Mouse (Mus musculus): Measurements from ENCODE around the gene Syt1.
A peak's percentile ranks its signal among the peaks of the same experiment; 100 is the strongest.

Syt1 gene

DNA sequence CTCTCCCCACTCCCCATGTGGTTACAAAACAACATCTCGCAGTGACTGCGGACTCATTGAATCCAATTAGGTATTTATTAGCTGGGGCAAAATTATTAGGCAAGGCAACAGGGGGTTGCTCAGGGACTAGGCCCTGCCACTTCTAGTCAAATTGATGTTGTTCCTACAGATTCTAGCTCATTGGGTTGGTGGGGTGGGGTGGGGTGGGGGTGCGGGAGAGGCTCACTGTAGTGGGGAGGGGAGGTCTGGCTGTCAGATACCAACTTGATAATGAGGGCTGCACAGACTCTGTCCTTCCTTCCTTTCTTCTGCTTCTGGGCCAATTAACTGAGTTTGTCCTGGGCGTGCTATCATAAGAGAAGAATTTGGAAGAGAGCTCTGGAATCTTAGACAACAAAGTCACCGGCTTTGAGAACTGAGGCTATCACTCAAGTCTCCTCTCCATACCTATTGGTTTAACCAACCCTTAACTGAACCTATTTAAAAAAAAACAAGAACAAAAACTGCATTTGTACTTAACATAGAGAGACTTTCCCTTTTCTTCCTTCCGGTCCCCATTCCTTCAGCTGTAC is 441.1 kb downstream of the Syt1 start:
- DNase-seq = no peak

DNA sequence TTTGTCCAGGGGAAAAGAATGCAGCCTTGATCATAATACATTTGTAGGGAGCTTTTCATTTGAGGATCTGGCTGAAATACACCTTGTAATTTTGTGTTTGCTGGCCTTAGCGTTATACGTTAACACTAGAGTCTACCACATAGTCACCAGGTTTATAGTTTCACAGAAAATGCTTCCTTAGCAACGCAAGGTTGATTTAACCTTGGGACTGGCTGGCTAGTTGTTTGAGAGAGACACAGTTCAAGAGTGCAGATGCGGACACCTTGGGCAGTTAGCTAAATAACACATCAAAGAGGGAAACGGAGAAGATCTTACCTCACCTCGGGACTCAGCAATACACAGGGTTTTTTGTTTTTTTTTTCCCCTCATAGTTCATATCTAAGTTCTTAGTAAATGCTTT is 441.9 kb downstream of the Syt1 start:
- peak; percentile 34 to 62 for DNase-seq

DNA sequence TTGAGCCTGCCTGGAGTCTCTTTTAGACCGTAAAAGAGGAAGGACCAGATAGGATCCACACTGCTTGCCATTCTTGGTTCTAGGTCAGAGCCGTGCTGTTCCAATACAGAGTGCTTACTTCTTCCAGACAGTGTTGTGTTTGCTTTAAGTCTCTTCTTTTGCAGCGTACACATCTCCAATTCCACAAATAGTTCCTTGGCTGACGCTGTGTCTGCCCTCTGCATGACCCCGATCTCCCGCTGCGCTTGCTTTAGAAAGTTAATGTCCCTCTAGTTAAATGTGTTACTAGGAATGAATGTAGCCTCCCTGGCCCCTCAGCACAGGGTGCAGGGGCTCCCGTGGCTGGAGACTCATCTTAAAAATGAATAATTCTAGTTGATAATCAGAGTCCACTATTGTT is 442.6 kb downstream of the Syt1 start:
- DNase-seq = peak; percentile 81 to 87

DNA sequence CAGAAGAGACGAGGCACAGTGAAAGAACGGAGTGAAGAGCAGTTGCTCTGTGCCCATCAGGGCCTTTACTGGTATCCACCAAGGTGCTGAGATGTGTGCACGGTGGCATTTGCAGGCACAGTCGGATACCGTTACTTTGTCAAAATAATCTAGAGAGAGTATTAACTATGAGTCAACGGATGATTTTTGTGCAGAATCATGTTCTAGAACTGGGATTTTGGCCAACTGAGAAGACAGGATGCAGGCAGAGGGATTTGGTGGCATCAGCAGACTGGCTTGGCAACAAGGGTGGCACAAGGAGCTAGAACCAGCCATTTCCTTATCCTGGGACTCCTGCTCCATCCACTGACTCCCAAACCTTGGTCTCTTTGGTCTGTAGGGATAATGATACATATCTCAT is 443.3 kb downstream of the Syt1 start:
- no peak for DNase-seq

DNA sequence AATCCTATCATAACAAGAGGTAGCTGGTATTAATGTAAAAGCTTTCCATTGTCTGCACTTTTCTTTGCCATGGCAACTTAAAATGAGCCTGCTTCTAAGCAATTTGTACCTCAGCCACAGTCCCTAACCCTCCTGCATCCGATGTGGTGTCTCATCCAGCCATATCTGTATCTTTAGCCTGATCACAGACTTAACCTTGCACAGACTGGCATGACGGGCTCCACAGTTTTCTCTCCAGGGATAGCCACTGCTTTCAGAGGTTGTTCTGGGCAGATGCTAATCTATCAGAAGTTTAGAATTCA is 451.2 kb downstream of the Syt1 start:
- DNase-seq = no peak

DNA sequence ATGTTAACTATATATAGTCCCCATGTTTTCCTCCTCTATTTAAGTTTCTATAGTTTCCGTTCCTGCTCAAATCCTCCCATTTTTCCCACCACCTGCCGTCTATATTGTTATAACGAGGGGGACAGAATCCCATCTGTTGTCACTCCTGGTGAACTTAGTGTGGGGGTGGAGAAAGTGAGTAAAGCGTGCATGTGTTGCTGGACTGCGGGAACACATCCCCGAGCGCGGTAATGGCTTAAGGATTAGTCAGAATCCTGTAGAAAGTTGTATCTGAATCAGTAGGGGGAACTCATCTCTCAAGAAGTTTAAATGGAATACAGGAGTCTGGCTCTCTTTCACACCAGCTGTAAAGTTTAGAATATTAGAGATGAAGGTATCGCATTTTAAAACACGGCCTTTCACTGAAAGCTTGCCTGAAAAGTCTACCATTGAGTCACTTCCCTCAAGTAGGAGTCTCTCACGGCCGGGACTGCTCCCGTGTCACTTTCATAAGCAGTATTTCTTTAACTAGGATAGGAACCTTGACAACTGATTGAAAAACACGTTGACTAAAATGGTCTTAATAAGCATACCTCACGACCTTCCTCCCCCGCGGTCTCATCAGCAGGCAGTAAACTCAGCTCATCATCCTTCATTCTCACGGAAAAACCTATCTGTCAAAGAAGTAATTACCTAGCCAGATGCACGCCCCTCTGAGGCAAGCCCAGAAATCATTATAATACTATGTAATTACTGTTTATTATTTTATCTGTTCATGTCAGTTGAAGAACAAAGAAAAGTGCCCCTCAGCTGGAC is 451.8 kb downstream of the Syt1 start:
- no peak for DNase-seq

DNA sequence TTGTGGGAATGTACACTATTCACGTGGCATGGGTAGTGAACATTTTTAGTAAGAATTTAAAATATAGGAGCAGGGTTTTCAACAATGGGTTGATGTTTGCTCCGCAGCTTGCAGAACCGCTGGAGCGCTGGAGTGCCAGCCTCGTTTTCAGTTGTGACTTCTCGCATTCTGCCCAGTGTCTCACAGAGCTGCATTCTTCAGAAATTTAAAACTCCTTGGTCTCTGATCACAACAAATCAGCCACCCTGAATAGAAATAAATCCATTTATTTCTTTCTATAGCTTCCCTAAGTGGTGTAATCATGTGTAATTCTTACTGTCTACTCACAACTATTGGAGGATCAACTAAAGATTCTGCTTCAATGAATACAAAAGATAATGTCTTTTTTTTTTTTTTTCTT is 458.2 kb downstream of the Syt1 start:
- DNase-seq = no peak

DNA sequence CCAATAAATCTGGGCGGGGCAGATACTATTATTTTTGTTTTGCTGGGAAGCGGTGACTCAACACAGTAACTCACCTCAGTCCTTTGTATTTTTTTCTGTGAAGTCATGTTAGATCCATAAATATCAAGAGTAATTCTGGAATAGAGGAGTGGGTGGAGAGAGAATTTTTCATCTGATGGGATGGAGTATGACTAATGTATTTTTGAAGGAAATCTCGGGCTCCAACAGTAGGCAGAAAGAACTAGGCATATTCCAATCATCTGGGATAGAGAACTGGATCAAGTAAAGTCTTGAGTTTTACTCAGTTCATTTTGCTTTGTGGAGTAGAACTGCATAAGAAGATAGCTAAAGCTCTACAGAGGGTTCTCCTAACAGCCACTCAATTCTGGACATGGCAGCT is 465.1 kb downstream of the Syt1 start:
- DNase-seq = no peak

DNA sequence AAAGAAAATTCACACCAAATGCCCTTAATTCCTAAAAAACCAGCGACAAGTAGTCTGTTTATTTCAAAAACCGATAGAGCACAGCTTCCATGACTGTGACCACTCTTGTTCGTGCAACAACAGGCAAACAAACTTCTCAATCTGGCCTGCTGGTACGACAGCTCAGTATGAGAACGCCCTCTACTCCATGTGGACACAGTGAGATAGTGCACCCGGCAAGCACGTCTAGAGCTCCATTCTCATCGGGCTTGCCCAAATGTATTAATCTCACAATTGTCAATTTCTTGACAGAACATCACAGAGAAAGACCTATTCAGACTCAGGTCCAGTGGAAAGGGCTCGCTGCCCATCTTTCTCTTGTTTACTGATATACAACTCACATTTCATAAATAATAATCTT is 469.2 kb downstream of the Syt1 start:
- no peak for DNase-seq

DNA sequence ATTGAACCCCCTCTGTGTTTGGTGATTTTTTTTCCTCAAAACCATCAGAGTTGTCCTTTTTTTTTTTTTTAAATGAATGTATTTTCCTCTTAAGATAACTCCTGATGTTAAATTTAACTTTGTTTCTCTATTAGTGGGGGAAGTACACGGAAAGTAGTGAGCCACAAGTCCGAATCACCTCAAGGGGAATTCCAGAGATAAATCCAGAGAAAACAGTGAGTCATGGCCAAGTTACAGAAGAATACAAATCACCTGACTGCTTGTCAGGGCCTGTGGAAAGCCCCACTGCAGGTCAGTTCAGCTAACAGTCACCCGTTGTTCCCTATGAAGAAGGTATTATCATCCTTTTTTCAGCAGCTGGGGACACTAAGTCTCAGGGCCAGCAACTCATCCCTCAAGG is 472.2 kb downstream of the Syt1 start:
- DNase-seq = no peak

DNA sequence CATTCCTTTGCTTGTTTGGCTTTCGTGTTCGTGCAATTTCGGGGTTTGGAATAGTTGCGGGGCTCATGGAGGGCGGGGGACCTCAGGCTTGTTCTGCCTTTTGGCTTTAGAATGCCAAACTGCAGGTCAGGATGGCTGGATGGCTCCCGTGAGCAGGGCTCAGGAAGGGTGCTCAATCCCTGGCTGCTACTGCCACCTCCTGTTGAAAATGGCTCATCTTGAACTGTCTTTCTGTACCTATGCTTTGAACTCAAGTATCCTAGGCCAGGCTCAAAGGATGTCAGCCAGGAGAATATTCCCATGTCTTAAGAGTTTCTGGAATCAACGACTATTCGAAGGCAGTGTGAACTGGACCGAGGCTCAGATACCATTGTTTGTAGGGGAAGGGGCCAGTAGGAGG is 473.1 kb downstream of the Syt1 start:
- DNase-seq = peak; percentile 68 to 81

DNA sequence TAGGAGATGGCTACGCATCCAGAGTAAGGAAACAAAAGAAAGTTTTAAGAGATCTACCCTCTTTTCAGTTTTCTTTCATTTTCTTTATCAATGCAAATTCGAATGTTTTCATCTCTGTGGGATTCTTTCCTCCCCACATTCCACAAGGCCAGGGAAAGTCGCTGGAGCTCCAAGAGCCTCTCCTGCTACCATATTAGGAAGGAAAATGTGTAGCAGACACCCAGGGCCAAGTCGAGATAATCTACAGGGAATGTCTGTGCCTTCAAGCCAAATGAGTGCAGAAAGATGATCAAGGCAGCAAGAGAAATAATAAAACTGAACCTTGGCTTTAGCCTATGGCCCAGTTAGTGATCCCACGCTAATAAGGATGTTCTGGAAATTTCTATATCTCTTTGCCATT is 474.9 kb downstream of the Syt1 start:
- no peak for DNase-seq

DNA sequence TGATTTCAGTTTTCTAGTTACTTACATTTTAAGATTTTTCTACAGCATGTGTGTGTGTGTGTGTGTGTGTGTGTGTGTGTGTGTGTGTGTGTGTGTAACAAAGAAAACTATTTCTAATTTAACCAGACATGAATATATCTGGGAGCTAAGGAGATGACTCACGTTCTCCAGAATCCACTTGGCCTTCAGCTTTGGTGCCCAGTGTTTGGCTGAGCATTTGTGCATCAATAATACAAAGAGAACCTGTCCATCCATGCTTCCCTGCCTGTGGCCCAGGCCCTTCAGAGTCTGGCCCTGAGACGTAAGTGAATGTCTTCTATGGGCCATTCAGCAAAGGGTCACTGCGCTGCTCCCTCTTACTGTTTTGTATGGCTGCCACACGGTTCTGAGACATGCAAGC is 476.7 kb downstream of the Syt1 start:
- no peak for DNase-seq

DNA sequence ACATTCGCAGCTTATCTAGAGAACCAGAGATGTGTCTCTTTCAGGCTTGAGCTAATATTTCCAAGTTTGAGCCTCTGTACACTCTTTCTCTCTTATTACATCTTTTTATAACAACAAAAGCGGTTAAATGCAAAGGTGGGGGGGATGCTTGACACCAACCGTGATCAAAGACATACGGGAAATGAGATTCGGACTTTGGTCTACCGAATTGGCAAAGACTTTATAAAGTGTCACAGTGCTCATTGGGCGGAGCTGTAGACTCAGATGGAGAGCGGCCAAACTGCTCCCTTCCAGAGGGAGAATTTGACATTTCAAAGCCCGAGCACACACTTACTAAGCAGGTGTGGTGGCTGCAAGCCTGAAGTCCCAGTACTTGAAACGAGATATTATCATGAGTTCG is 477.9 kb downstream of the Syt1 start:
- DNase-seq = peak in 1 of 2 experiments; percentile 14

DNA sequence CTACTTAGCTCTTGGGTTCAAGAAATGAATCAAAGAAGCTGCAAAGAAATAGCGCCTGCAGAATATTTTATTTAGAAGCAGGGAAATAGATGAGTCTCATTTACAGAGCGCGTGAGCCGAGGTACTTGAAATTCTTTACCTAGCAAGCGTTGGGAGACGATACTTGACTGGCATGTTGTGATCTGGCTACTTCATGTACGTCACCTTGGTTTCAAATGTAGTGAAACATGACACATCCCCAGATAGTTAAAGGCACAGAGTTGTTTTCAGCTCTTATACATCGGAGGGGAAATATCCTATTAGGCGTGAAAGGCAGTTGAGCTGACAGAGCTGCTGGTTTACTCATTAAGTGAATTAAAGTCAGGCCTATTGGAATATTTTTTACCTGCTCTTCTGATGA is 478.5 kb downstream of the Syt1 start:
- DNase-seq = no peak

DNA sequence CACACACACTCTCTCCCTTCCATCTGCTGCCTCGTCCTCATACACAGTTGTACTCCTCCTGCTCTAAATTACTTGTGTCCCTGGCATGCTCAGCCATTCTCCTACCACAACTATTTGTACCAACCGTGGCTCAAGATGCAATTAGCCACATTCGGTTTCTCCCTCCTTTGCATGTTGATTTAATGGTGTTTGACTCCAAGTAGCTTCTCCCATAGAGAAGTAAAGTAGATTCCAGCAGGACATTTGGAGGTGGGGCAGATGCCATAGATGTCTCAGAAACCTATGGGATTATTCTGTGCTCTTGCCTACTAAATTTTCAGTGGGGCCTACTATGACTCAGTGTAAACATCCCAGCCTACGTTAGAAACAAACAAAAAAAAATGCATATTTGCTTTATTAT is 479.1 kb downstream of the Syt1 start:
- no peak for DNase-seq

DNA sequence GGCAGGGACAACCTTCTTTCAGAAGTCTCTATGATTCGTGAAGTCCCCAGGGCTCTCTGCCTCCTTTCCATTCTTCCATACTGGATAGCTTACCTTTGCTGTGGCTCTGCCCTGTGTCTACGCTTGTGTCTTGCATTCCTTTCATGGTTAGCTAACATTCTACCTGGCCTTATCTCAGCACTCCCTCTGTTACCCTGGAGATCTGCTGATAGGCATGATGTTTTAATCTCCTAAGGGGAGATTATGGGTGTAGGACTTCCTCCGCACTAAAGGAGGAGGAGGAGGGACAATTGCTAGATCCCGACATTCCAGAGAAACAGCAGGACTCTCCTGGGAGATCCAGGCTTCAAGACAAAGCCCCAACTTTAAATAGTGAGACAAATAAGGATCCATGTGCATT is 479.7 kb downstream of the Syt1 start:
- DNase-seq = no peak

DNA sequence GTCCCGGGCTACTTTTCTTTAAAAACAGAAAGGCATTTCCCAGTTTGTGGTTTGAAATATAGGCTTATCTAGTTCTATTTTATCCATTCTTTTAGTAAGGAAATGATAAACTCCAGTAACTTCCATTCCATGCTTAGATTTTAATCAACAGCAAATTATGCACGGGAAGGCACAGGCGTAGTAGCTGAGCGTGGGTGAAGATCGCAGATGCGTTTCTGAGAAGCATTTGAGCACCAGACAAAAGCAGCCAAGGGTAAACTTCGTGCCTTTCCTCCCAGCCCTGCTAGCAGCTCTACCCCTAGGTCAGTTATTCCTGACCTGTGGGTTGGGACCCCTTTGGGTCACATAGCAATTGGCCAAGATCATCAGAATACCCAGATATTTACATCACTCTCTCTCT is 482.4 kb downstream of the Syt1 start:
- DNase-seq = no peak

DNA sequence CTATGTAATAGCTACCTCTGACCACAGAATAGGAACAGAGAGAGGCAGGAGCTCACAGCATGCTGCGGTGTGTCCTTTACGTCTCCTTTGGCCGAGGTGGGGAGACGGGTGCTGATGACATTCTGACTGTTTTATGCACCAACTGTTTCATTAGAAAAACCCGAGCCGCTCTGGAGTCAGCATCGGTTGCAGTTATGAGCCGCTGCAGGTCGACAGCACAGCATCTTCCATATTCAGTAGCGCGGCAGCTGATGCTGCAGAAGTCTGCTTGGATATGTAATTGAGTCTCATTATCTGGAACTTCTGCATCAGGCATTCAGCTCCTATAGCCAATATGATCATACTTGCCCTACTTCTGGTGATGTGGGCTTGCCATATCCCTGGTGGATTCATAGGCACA is 485.3 kb downstream of the Syt1 start:
- no peak for DNase-seq

DNA sequence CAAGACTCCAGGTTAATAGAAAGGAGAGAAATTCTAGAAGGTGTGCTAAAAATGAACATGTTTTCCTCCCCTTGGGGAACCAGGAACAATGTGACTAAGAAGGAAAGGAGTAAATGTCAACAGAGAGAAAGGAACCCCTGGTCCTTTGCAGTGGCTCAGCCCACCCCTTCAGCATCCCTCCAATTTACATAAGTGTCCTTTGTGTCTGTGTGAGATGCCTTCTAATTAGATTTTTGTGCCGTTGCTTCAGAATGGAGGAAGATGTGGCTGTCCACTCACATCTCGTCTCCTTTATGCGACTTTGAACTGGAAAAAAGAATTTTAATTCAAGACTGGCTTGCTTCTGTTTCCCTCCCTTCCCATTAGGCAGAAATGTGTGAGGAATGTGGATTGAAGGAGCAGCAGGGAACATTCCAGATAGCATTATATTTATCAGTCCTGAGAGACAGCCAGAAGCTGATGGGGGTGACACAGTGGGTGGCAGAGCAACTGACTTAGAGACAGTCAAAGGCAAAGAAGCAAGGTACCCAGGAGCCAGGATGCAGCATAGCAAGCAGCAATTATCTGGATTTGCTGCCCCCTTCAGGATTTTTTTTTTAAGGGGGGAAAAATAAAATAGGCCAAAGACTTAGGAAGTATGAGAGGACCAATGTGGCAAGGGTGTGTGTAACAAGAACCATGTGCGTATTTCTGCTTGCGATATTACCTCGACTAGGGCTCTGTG is 486.3 kb downstream of the Syt1 start:
- DNase-seq = peak in 1 of 2 experiments; percentile 21

DNA sequence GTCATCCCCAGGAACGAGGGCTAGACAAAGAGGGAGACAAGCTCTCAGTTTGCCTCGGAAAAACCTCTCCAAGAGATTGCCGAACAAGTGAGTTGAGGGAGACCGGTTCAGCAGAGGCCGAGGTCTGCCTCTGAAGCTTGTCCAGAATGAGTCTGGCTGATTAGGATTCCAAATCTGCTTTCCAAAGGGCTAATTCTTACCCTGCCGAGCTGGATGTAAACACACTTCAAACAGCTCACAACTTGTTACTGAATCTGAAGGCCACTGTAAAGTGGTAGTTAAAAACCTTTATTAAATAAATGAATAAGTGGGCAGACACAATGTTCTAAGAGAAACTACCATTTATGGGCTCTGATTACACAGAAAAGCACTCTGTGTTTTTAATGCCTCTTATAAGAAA is 491.6 kb downstream of the Syt1 start:
- DNase-seq = no peak

DNA sequence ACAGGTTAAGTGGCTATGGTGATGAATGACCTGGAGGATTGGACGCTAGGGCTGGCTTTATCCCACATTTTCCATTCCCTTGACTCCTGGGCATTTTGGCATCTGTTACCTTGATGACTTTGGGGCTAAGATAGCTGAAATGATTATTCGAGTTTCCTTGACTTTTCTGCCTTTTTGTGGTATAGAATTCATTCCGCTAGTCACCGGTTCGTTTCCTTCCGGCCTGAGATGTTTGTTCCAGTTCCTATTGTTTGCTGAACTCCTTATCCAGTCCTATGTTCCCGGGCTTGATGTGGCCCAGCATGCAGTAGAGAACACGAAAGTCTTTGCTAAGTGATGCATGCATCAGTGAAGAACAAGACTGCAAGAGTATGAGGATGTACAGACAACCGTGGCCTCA is 493.7 kb downstream of the Syt1 start:
- no peak for DNase-seq

DNA sequence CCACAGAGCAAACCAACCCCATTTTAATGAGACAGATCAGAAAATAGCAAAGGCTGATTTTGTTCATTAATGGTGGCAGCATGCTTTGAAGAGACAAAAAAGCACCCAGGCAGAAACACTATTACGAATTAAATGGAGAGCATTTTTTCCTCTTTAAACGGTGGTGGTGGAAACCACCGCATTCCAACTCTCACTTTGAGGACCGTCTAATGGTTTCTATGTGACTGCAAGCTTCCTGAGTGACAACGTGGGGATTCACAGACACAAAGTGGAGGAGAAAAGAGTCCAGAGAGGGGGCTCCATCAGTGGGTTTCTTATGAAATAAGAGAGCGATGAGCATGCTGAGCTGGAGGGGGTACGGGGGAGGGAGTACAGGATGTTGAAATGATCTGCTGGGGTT is 496.1 kb downstream of the Syt1 start:
- no peak for DNase-seq

DNA sequence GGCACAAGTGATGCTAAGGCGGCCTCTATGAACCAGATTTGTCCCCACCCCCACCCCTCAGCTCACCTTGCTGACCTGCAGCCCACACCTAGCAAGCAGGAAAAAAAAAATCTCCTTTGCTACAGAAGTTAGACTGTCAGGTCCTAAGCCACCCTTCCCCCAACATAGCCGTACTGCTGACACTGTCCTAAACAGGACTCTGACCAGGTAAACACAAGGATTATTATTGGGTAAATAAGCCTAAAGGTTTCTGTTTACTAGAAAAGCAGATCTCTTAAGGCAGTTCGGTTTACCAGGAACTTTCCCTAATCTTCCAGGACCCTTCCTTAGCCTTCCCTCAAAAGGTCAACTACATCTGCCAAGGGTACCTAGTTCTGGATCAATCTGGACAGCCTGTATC is 501.2 kb downstream of the Syt1 start:
- no peak for DNase-seq

DNA sequence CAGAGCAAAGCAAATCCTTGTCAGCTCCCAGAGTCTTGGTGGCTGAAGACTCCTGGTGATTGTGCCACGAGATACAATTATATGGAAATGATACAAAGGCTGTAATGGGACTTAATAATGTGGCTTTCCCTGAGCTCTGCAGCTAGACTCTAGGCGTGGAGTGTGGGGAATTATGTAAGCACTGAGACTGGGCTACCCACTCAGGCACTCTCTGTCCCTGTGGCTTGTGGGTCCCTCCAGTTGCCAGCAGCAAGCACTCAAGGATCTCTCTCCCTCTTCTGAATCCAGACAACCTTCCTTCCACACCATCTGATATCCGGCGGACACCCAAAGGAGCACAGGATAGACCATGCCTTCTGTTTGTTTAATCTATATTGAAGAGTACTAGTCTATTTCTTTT is 503.9 kb downstream of the Syt1 start:
- DNase-seq = no peak

All from kidney, postnatal 36 days (tissue).